Mouse (Mus musculus) CD4-positive, CD25-positive, alpha-beta regulatory T cell, adult 9 weeks (primary cell): Measurements from ENCODE around the gene Oasl1. TPM values are rescaled to one million over a fixed set of nuclear protein-coding genes. Genes with fewer than 3 reads are reported as not detected.

Experiments used
- polyA plus RNA-seq: library from polyadenylated mRNA; unstranded; fragments of 100-300 nt; shearing (Covaris generic); gene quantifications from one replicate; pipeline ENCODE4 v1.2.1, GENCODE M21; 2017

Oasl1 gene
- 11.6 TPM for polyA plus RNA-seq

DNA sequence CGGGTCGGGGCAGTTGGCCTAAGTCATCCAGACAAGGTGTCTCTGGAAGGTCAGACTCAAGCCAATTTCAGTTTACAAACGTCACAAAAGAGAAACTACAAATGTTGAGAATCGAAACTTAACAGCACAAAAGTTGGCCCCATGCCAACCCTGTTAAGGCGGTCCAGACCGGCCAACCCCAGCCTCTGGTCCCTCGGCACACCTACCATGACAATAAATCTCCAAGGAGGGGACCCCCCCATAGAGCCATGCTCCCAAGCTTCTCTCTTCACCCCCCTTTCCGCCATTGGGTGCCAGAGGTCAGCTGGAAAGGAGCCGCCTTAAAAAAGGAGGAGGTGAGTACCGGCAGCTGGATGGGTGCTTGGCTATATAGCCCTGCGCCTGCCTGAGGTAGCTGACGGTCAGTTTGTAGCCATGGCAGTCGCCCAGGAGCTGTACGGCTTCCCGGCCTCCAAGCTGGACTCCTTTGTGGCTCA is at the start of gene Oasl1:
Oasl1 (plus strand) TSS at position 243 of the 476 bp plus-strand sequence.

DNA sequence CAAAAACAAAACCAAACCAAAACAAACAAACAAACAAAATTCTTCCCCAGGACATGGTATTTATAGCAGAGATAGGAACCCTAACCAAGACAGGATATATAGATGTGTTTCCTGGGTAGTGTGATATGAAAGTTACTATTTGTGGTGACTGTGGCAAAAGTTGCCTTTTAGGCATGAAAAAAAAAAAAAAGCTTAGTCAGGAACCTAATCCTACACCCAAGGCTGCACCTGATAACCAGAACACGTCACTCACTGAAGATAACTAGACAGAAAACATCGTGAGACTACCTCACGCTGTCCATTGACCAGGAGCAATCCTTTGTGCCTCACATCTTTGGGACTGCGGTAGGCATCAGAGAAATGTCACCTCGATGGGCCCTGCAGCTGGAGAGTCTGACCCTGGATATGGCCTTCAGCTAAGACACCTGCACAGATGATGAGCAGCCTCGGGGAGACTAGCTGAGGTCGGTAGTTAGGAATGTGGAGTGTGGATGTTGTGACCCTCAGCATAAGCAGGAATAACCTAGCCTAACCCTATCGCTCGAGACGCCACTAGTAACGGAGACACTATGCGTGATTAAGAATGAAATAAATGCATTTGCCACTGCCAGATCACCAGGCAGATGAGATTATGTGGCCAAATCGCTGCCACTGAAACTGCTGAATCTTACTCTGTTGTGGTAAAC is 26.2 kb upstream of the Oasl1 start, which contains the start of gene Oasl2:
Oasl2 (plus strand) TSS at position 249 of the 686 bp plus-strand sequence.

DNA sequence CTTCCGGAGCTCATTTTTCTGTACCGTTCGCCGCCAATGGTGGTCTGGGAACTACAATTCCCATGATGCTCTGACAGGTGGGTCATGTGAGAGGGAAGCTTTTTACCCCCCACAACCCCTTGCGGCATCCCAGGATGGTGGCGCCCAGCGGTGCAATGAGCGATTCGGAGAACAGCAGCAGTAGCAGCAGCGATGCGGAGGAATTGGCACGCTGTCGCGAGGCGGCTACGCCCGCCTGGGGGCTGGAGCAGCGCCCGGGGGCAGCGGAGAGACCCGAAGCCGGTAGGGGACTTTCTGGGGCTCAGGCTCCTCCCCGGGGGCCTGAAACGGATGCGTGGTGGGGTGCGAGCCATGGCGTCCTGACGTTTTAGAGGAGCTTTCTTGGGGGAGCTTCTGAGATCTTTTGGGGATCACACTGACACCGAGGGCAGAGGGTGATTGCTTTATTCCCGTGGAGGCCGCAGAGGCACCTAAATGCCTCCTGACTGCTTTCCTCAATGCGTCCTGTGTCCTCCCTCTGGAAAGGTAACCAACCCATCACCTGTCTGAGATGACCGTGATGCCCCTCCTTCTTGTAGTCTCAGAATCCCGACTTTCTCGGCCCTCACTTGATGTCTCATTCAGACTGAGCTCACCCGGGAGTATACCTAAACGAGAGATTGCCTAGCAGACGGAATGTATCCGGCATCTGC is 19.2 kb downstream of the Oasl1 start, which contains the start of gene 2210016L21Rik:
2210016L21Rik (plus strand) TSS at position 85 of the 692 bp plus-strand sequence.

DNA sequence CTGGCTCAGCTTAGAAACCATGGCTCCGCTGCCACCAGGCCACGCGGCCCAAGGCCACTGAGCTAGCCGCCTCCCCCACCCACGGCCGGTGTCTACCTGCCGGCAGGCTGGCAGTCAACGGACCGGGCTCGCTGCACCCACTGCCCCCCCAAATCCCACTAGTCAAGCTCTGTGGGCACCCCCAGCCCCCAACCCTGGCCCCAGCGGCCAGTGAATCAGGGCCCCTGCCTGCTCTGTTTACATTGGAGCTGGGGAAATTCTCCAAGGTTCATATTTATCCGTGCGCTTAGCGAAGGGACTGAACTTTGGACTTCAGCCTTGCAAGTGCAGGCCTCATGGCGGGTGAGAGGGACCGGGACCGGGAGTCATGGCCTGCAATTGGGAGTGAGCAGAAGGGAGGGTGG is 47.8 kb downstream of the Oasl1 start, which contains the start of gene Hnf1a:
Hnf1a (minus strand) TSS at position 271 of the 404 bp plus-strand sequence.

Other genes starting within 250 kb of the Oasl1 start
- 140 TPM for gene Gltp, start 232.3 kb upstream of the Oasl1 start, polyA plus RNA-seq
- 18.9 TPM for gene Tchp, start 215.5 kb upstream of the Oasl1 start, polyA plus RNA-seq
- gene Ankrd13a, start 148.6 kb upstream of the Oasl1 start, polyA plus RNA-seq = 13.9 TPM
- gene Git2, start 147.7 kb upstream of the Oasl1 start, polyA plus RNA-seq = 136 TPM
- gene 1500011B03Rik, start 99.8 kb upstream of the Oasl1 start, polyA plus RNA-seq = 103 TPM
- gene 4930519G04Rik, start 69.6 kb upstream of the Oasl1 start, polyA plus RNA-seq = not detected
- gene Gm9936, start 64.6 kb upstream of the Oasl1 start, polyA plus RNA-seq = not detected
- 20.9 TPM for gene Oasl2, start 26.3 kb upstream of the Oasl1 start, polyA plus RNA-seq
- 56.6 TPM for gene 2210016L21Rik, start 18.9 kb downstream of the Oasl1 start, polyA plus RNA-seq
- 0.21 TPM for gene Hnf1a, start 47.9 kb downstream of the Oasl1 start, polyA plus RNA-seq
- gene Sppl3, start 87.9 kb downstream of the Oasl1 start, polyA plus RNA-seq = 3.4 TPM
- gene Gm10401, start 175.1 kb downstream of the Oasl1 start, polyA plus RNA-seq = 4.1 TPM
- gene Acads, start 196.1 kb downstream of the Oasl1 start, polyA plus RNA-seq = 43.3 TPM
- gene Unc119b, start 211.7 kb downstream of the Oasl1 start, polyA plus RNA-seq = 26.6 TPM
- gene Mlec, start 234.9 kb downstream of the Oasl1 start, polyA plus RNA-seq = 42.7 TPM